Mouse (Mus musculus): ENCODE results near the gene Dgki. TPM values are rescaled to one million over a fixed set of nuclear protein-coding genes. Genes with fewer than 3 reads are reported as not detected.

The Dgki gene
- total and polyA plus RNA-seq, 2 experiments from 2014 or later: 0.11 to 0.33 TPM

- Histone ChIP-seq H3K4me3 (ENCODE audit: low read depth, low read length) (no peak overlapping the region), H3K9me3 (replicated peaks; ENCODE audit: control insufficient read depth, low read length) (no peaks in the 10 kb centered on the region), H3K27ac (ENCODE audit: low read depth) (no peak overlapping the region), H3K36me3 (replicated peaks; ENCODE audit: control insufficient read depth, insufficient read depth, low read length) (no peaks in the 10 kb centered on the region), H3K27me3 (ENCODE audit: control insufficient read depth, insufficient read depth, low read length) (no peaks in the 10 kb centered on the region), H3K9ac (replicated peaks; ENCODE audit: low read depth, low read length) (no peak overlapping the region), H3K4me2 (ENCODE audit: low read depth, low read length) (no peak overlapping the region), H3K4me1 (ENCODE audit: control insufficient read depth, insufficient read depth) (no peaks in the 10 kb centered on the region)
- 74% methylated on average over 5 of the region's 5 CpGs for WGBS
- ATAC-seq (ENCODE audit: insufficient read depth, low read depth) (no peak), DNase-seq (ENCODE audit: low spot score) (no peak)
- no peak for TF ChIP-seq CTCF (IDR thresholded peaks at IDR 0.05; ENCODE audit: low read depth)
- no peak for TF ChIP-seq EP300 (IDR thresholded peaks at IDR 0.05; ENCODE audit: low read depth)
These were observed 499.6 kb downstream of the Dgki start for GRCm38 (mm10) chr6:36800309-36800946.

- DNase-seq (ENCODE audit: low spot score): no peak
- Histone ChIP-seq H3K4me2 (ENCODE audit: low read depth, low read length) (no peak overlapping the region), H3K4me3 (ENCODE audit: low read depth, low read length) (no peak overlapping the region), H3K4me1 (ENCODE audit: control insufficient read depth, insufficient read depth) (peaks cover 3% of the 10 kb centered on the region; the same call in 1 of the 2 replicates), H3K27ac (ENCODE audit: low read depth) (no peak overlapping the region), H3K9ac (replicated peaks; ENCODE audit: low read depth, low read length) (no peak overlapping the region), H3K9me3 (replicated peaks; ENCODE audit: control insufficient read depth, low read length) (no peaks in the 10 kb centered on the region), H3K27me3 (ENCODE audit: control insufficient read depth, insufficient read depth, low read length) (no peaks in the 10 kb centered on the region), H3K36me3 (replicated peaks; ENCODE audit: control insufficient read depth, insufficient read depth, low read length) (no peaks in the 10 kb centered on the region)
- WGBS: 72% methylated on average over 3 of the region's 3 CpGs
- no peak for ATAC-seq (ENCODE audit: insufficient read depth, low read depth)
- TF ChIP-seq EP300 (IDR thresholded peaks at IDR 0.05; ENCODE audit: low read depth): no peak
- TF ChIP-seq CTCF (IDR thresholded peaks at IDR 0.05; ENCODE audit: low read depth): no peak
These were observed 502.8 kb downstream of the Dgki start for GRCm38 (mm10) chr6:36797066-36797655.

Other genes starting within 250 kb of the Dgki start
- 32.4 and 39.7 TPM in 2 replicates for gene Creb3l2, start 142.0 kb upstream of the Dgki start, total RNA-seq (2014; rRNA removed; ENCODE audit: low replicate concordance)
- gene Creb3l2, start 142.0 kb upstream of the Dgki start, polyA plus RNA-seq (2015; fragmentation: Nextera tagmentation; extraction: Ambion mirVana): 16.3 TPM in 2 replicates
- not detected in 2 replicates for gene Akr1d1, start 230.0 kb upstream of the Dgki start, total RNA-seq (2014; rRNA removed; ENCODE audit: low replicate concordance)
- not detected in 2 replicates for gene Akr1d1, start 230.0 kb upstream of the Dgki start, polyA plus RNA-seq (2015; fragmentation: Nextera tagmentation; extraction: Ambion mirVana)